Mouse (Mus musculus) adrenal gland (tissue): ENCODE measurements around the gene Srebf1.

Experiments used
- intact Hi-C: fragments of 180-260 bp; cut with DNase I; formaldehyde crosslinking; loops from one replicate; pipeline ENCODE4 v1.15.1; 2025
- long read RNA-seq, 2 experiments: library from polyadenylated mRNA; unstranded; transcript quantifications; one replicate each; pipeline ENCODE4 v2.0.0; 2020; ENCODE audit warnings: borderline replicate concordance in 1 of 2; ENCODE audit not compliant: insufficient replicate concordance in 1 of 2

Srebf1 gene
- long read RNA-seq, experiment 1, full-length matches to known transcripts, result 7 of 25 reads
- long read RNA-seq, experiment 1, partial matches to known transcripts, result 10 of 25 reads
- long read RNA-seq, experiment 1, other reads (novel, unspliced or antisense), result 8 of 25 reads
- long read RNA-seq, experiment 2, full-length matches to known transcripts, result 8 of 21 reads
- long read RNA-seq, experiment 2, partial matches to known transcripts, result 8 of 21 reads
- long read RNA-seq, experiment 2, other reads (novel, unspliced or antisense), result 5 of 21 reads

DNA sequence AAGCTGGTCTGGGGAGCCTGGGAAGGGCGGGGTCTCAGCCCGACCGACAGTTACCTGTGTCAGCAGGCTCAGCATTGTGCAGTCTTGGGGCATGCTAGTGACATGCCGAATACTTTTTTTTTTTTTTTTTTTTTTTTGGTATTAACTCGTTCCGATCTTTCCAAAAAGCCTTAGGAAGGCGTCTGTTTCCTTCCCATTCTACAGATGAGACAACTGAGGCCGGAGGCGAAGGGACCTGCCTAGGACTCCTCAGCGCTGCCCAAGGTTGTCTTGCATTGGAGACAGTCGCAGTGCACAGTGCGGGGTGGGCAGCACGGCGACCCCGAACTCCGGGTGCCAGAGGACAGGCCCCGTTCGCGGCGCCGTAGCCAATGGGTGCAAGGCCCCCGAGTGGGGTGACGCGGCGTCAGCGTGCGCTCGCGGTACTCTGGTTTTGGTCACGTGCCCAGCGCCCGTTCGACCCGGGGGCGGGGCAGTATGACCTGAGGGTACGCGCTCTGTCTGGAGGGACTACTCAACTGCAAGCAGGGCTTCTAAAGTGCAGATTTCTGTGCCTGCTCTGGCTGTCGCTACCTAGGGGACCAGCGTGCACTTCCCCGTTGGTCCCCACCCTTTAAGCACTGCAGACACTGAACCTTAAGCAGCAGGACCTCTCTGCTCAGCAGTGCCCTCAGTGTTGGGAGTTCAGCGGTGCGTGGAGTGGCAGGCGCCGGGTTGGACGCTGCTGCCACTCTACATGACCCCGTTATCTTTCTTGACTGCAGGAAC, at the start of gene Srebf1:
Srebf1 (minus strand) TSS at position 113 of the 768 bp plus-strand sequence.
- intact Hi-C loops, result no loop called here

GRCm38 (mm10) chr11:60268563-60268962, 46.2 kb upstream of the Srebf1 start:
- intact Hi-C loops, result no loop called here

GRCm38 (mm10) chr11:60265271-60265985, 43.0 kb upstream of the Srebf1 start:
- intact Hi-C loops, result no loop called here

DNA sequence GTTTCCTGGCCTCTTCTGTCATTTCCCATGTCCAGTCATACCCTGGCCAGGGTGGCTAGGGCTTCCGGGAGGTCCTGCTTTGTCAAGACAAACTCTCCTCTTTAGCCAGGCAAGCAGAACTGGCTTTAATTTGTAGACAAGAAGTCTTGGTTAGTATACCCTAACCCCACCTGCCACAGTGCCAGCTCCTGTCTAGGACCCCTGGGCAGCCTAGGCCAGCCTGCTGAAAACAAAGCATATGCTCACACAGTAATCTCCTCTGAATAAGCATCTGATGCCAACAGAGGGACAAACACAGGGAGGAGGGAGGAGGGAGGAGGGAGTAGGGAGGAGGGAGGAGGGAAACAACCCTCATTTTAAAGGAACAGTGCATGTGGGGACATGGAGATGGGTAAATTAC, 42.3 kb upstream of the Srebf1 start:
- intact Hi-C loops, result no loop called here

DNA sequence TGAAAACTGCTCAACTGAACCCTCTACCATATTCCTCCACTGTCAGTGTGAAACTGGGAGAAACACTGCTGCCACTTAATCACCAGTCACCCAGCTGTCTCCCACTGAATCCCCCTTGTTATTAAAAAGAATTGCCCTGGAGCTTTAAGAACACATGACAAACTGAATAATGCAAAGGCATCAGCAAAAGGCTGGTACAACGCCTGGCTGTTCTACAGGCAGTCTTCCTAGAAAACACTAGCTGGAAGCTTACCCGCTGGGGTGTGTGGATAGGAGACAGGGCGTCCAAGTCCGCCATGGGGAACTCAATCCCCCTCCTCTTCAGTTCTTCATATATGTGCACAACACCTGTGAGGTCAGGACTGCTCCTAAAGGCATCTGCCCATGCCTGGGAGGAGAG, 40.0 kb upstream of the Srebf1 start:
- intact Hi-C loops, result no loop called here

DNA sequence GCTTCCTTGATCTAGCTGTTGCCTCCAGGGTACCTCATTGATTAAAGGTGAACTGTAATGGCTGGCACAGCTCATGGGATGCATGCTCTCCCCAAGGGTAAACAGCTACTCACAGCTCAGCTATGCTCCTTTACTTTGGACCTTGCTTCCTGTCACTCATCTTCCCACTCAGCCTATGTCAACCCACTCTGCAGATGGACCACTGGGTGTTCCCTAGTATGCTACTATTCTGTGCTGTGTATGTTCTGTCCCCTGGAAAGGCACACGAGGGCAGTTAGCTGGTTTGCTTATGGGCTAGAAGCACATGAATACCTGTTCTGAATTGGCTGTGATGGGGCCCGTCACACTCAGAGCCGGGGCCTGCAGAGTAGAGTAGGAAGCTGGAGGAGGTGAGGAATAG, 38.4 kb upstream of the Srebf1 start:
- intact Hi-C loops, result no loop called here

DNA sequence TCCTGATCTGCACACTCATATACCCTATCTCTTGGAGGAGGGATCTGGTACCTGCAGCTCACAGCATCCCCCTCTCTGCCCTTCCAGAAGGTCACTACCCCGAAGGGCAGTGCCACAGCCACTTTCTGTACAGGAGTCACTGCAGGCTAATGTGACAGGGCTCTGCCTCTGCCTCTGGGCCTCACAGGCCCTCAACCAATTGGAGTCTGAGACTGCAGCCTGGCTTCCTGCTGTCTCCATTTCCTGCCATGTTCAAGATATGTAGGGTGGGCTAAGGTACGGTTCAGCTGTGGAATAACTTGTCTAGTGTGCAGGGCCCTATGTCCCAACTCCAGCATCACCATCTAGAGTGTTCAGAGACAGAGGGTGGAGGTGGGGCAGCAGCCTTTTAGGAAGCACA, 35.3 kb upstream of the Srebf1 start:
- intact Hi-C loops, result no loop called here

- intact Hi-C loops, result no loop called here
Measured at GRCm38 (mm10) chr11:60256713-60257112, 34.3 kb upstream of the Srebf1 start.

- intact Hi-C loops, result no loop called here
Measured at GRCm38 (mm10) chr11:60256176-60256681, 33.8 kb upstream of the Srebf1 start.

GRCm38 (mm10) chr11:60255639-60256038, 33.3 kb upstream of the Srebf1 start:
- intact Hi-C loops, result no loop called here

GRCm38 (mm10) chr11:60255181-60255580, 32.8 kb upstream of the Srebf1 start:
- intact Hi-C loops, result no loop called here

- intact Hi-C loops, result no loop called here
Measured at GRCm38 (mm10) chr11:60254308-60254707, 31.9 kb upstream of the Srebf1 start.

- intact Hi-C loops, result no loop called here
Measured at GRCm38 (mm10) chr11:60253546-60253945, 31.2 kb upstream of the Srebf1 start.

DNA sequence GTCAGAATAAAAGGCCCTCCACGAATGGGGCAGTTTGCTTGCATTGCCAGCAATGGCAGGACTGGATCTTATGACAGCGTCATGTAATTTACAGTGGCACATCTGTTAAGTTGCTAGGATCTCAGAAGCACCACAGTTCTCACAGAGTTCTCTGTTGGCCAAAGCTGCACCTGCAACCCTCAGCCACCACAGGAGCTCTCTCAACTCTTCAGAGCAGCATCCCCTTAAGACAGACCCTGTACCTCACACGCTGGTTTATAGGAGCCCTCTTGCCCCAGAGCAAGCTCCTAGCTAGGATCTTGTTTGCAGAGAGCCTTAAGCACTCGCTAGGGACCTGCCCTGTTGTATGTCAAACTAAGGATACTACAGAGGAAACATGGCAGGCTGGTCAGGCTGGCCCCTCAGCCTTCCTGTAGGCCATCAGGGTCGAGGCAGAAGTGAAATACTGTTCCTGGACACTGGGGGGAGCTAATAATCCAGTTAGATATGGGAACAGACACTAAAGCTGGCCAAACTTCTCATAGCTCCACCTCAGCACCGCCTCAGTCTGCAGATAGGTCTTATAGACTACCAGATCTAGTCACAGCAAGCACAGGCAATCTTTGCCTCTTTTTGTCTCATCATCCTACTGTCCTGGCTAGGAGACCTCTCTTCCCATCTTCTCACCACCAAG, 28.7 kb upstream of the Srebf1 start:
- intact Hi-C loops, result loop anchor here (2.0 kb wide), 2 partner anchors 42 to 162 kb away; no protein-coding TSS in a partner anchor

DNA sequence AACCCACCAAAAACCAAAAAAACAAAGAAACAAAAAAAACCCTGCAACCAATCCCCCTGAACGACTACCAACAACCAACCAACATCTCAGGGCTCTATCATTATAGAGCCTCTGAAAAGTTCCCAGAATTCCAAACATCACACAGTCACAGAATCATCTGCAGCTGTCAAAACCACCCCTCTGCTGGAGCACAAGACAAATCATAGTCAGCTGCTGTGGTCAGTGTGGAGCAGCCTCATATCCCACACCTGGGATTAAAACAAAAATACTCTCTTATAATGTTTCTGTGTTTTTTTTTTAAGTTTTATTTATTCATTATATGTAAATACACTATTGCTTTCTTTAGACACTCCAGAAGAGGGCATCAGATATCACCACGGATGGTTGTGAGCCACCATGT, 27.5 kb upstream of the Srebf1 start:
- intact Hi-C loops, result loop anchor here (2.0 kb wide), 2 partner anchors 43 to 163 kb away; no protein-coding TSS in a partner anchor

GRCm38 (mm10) chr11:60248596-60249404, 26.4 kb upstream of the Srebf1 start:
- intact Hi-C loops, result no loop called here

DNA sequence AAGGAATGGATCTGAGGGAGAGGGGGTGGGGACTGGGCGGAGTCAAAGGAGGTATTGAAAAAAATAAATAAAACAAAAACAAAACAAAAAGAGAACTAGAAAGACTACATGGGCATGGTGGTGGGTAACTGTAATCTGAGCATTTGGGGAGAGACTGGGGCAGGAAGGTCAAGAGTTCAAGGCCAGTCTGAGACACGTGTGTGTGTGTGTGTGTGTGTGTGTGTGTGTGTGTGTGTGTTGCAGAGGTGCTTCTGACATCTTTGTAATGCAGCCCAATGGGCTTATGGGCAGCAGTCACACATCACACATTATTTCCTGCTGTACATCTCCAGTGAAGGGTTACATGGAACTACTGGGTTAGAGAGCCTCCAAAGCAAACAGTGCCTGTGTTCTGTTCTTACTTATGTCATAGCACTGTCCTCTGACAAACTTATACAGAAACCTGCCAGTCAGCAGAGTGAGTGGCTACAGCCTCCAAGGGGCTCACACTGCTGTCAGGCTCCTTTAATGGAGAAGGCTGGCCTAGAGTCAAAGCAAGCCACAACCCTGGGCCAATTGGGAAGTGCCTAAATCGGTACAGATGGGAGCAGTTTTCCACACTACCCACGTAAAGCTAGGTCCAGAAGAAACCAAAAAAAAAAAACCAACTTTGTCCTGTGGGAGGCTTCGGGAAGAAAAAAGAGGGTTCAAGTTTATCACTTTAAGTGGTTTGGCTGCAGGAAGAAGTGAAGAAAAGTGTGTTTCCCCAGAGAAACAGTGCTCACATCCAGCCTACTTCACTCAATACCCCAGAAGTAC, 25.6 kb upstream of the Srebf1 start:
- intact Hi-C loops, result no loop called here

DNA sequence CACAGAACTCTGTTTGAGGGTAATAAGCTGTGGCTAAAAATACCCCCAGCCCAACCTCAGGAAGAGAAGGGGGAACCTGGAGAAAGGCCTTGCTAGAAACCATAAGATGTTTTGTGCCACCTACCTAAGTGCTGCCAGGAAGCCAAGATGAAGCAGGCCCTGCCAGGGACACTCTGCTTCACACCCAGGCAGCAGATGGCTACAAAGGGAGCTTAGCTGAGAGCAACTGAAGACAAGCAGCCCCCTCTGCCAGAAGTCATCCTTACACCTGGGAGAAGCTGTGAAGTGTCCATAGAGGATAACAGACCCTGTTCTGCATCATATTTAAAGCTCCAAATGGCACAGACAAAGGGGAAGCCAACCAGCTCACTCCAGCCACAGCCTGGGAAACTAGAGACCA, 23.7 kb upstream of the Srebf1 start:
- intact Hi-C loops, result no loop called here

DNA sequence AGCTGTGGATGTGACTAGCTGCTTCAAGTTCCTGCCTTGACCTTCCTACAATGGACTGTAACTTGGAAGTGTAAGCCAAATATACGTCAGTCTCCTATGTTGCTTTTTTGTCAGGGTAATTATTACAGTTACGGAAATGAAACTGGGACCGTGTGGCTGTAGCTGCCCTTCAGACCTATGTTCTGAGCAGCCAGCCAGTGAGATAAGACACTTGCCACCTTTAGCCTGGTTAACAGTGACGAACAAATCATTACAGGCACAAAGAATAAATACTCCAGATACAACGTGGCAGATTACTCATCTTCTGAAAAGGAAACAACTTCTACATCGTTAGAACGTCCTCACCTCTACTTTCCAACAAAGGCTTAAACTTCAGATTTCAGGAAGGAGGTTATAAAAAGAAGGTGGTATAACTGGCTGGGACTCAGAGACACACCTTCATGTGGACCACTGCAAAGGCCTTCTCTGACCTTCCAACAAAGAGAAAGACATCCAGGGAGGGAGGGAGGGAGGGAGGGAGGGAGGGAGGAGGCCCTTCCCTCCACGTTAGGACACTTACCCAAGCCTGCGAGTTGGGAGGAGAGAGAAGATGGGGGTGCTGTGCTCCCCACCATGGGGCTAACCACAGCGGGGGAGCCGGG, 22.2 kb upstream of the Srebf1 start:
- intact Hi-C loops, result no loop called here
